Mouse (Mus musculus) limb, embryonic 14.5 days (tissue): Measurements from ENCODE around the gene Ttll7. TPM values are rescaled to one million over a fixed set of nuclear protein-coding genes. Genes with fewer than 3 reads are reported as not detected.

Experiments used
- ATAC-seq: fragments of 200-750 bp; cut with Nextera tagmentation; 2 replicates; pipeline ENCODE4 v1.8.0; 2017; ENCODE audit warnings: low read depth, moderate number of reproducible peaks, moderate TSS enrichment; ENCODE audit not compliant: low FRiP score
- DNase-seq: peaks from one replicate; pipeline ENCODE4 v3.0.0-alpha.2; 2015; ENCODE audit warnings: low spot score
- H3K27ac ChIP-seq: fragments of 300-500 bp; sonication (generic); replicated peaks from 2 replicates; pipeline ENCODE4 v1.5.1; 2014; ENCODE audit warnings: low read depth, mild to moderate bottlenecking, low read length, moderate library complexity, mixed read lengths
- H3K27me3 ChIP-seq: fragments of 300-500 bp; sonication (generic); 2 replicates; pipeline ENCODE4 v1.6.1; 2014; ENCODE audit warnings: low read length, mixed read lengths; ENCODE audit not compliant: control insufficient read depth, insufficient read depth
- H3K36me3 ChIP-seq: fragments of 300-500 bp; sonication (generic); 2 replicates; pipeline ENCODE4 v1.6.1; 2014; ENCODE audit warnings: mild to moderate bottlenecking, low read length, moderate library complexity, mixed read lengths; ENCODE audit not compliant: control insufficient read depth, insufficient read depth
- H3K4me1 ChIP-seq: fragments of 300-500 bp; sonication (generic); 2 replicates; pipeline ENCODE4 v1.6.1; 2014; ENCODE audit warnings: antibody characterized with exemption, low read length, mixed read lengths; ENCODE audit not compliant: control insufficient read depth, insufficient read depth
- H3K4me2 ChIP-seq: fragments of 300-500 bp; sonication (generic); replicated peaks from 2 replicates; pipeline ENCODE4 v1.6.1; 2014; ENCODE audit warnings: low read depth, mild to moderate bottlenecking, low read length, moderate library complexity; ENCODE audit not compliant: severe bottlenecking
- H3K4me3 ChIP-seq: fragments of 300-500 bp; sonication (generic); replicated peaks from 2 replicates; pipeline ENCODE4 v1.5.1; 2014; ENCODE audit warnings: low read length
- H3K9ac ChIP-seq: fragments of 300-500 bp; sonication (generic); 2 replicates; pipeline ENCODE4 v1.6.1; 2014; ENCODE audit warnings: mild to moderate bottlenecking, low read depth, low read length, moderate library complexity; ENCODE audit not compliant: severe bottlenecking
- H3K9me3 ChIP-seq: fragments of 300-500 bp; sonication (generic); 2 replicates; pipeline ENCODE4 v1.6.1; 2016; ENCODE audit warnings: low read length; ENCODE audit not compliant: control insufficient read depth
- POLR2A ChIP-seq: fragments of 200-500 bp; IDR thresholded peaks from 2 replicates; pipeline ENCODE4 v1.8.0; 2012; ENCODE audit warnings: inconsistent platforms, mild to moderate bottlenecking, moderate library complexity, borderline replicate concordance; ENCODE audit not compliant: insufficient read depth, insufficient read length; ENCODE audit errors: extremely low read depth
- WGBS: fragments of 180-500 bp; shearing (Covaris S2); extraction: QIAGEN DNeasy Blood & Tissue Kit; methylation state at CpG from one replicate; pipeline ENCODE4 v1.1.7; 2014; 5-methylcytosine and 5-hydroxymethylcytosine counted together
- polyA plus RNA-seq, 2 experiments: library from polyadenylated mRNA; depleted of rRNA in 1 of 2; stranded (reverse) in 1 of 2; unstranded in 1 of 2; fragments of >200 nt; fragmentation: Nextera tagmentation in 1 of 2; extraction: Ambion mirVana in 1 of 2; gene quantifications; 2 replicates each; pipeline versions ENCODE4 v1.2.1 to v1.2.3; 2012 to 2014

The Ttll7 gene
- polyA plus RNA-seq, 2 experiments = 1.4 to 1.7 TPM

DNA sequence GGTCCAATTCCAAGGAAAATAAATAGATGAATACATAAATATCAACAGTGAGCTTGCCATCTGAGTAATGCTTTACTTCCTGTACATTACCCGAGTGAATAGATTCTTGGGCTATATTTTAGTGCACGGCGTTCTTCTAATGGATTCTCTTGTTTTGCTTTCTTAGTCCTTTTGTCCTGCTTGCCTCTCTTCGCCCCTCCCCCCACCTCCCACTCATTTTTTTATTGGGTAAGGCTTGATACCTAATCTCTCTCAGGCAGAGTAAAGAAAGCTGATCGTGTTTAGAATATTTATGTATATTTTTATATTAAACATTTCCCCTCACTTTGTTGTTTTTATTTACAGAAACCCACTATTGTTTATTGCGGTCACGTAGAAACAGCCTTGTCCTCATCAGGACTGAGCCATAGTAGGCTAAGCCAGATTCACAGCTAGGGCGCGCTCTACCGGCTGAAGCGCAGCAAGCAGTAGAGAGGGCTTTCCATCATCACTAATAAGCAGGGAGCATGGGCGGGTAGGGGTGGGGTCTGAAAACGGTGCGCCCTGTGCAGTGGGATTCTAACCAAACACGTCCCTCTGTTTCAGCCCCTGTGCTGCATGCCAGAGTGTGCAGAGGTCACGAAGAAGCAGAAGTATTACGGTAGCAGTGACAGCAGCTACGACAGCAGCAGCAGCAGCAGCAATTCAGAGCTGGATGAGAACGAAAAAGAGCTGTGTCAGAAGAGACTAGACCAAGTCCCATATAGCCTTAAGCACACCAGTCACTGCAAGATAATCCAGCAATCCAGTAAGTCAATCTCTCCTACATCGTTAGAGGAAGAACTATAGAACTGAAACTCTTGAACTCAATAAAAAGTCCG, 87.5 kb downstream of the Ttll7 start:
- Histone ChIP-seq H3K4me1 (no peaks in the 10 kb centered on the region), H3K9ac (no peak overlapping the region), H3K4me2 (no peak overlapping the region; the same call in 1 of the 2 replicates), H3K36me3 (no peaks in the 10 kb centered on the region), H3K9me3 (no peaks in the 10 kb centered on the region), H3K27ac (no peak overlapping the region), H3K4me3 (no peak overlapping the region), H3K27me3 (no peaks in the 10 kb centered on the region)
- WGBS = 34% methylated on average over 21 of the region's 21 CpGs
- DNase-seq = peak; percentile 42
- TF ChIP-seq POLR2A = no peak
- 0 out of 2 replicates have a peak, but pooled peaks have one; percentile 57 for ATAC-seq

DNA sequence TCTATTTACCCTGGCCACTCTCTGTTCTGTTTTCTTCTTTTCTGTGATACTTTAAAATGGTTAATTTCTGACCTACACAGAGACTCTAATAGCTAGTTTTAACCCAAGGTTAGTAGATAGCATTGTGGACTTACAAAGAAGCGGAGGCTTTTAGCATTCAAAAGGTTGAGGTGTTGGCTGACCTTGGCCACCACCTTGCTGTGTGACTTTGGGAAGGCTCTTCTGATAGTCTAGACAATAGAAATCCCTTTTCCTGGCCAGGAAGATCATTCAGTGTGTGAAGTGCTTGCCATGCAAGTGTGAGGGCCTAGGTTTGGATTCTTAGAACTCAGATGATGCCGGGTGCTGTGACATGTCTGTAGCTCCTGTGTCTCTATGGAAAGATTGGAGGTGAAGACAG, 90.9 kb downstream of the Ttll7 start:
- ATAC-seq = no peak
- H3K4me1 ChIP-seq = no peaks in the 10 kb centered on the region
- no peaks in the 10 kb centered on the region for H3K27me3 ChIP-seq
- no peak overlapping the region for H3K27ac ChIP-seq
- WGBS = 94% methylated on average over 2 of the region's 2 CpGs
- no peak overlapping the region for H3K4me3 ChIP-seq
- no peaks in the 10 kb centered on the region for H3K9me3 ChIP-seq
- no peak for TF ChIP-seq POLR2A
- H3K36me3 ChIP-seq = no peaks in the 10 kb centered on the region
- no peak overlapping the region for H3K4me2 ChIP-seq
- no peak overlapping the region for H3K9ac ChIP-seq
- DNase-seq = no peak

DNA sequence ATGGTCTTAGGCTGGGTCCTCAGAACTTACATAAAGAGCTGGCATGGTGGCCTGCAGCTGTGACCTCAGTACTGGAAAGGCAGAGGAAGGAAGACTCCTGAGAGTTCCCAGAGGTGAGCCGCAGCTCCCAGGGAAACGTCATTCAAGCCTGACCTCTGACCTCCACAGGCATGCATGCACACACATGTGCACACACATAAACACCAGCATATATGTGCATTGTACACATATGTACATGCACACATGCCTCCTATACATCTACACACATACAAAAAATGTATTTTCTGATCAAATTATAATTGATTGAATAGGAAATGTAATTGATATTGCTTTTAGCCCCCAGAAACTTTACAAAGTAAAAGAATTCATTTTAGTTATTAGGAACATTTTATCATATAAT, 93.2 kb downstream of the Ttll7 start:
- Histone ChIP-seq H3K36me3 (no peaks in the 10 kb centered on the region), H3K27me3 (no peaks in the 10 kb centered on the region), H3K4me3 (no peak overlapping the region), H3K4me2 (no peak overlapping the region), H3K27ac (no peak overlapping the region), H3K9ac (no peak overlapping the region), H3K4me1 (no peaks in the 10 kb centered on the region), H3K9me3 (no peaks in the 10 kb centered on the region)
- no peak for ATAC-seq
- TF ChIP-seq POLR2A = no peak
- 24% methylated on average over 2 of the region's 2 CpGs for WGBS
- DNase-seq = no peak

DNA sequence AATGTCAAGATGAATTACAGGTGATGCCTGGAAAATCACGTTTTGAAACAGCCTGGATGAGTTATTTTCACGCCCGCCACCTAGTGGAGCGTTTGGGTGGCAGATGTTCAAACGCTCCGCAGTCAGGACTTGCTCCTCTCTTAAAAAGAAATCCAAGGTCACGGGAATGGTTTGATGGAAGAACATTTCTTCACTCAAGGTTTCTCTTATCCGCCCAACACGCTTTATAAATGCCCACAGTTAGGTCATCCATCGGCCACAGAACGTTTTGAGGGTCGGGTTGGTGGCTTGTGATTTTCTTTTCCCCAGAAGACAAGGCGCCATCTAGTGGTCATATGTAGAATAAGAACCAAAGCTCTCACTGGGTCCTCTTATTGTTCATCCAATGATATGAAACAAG, 93.7 kb downstream of the Ttll7 start:
- no peaks in the 10 kb centered on the region for H3K4me1 ChIP-seq
- DNase-seq (peak; percentile 81), ATAC-seq (no peak)
- peak overlapping the region; percentile 61 for H3K4me2 ChIP-seq
- H3K4me3 ChIP-seq = peak overlapping the region; percentile 38
- WGBS = under 1% methylated on average over 13 of the region's 13 CpGs
- TF ChIP-seq POLR2A = no peak
- H3K36me3 ChIP-seq = no peaks in the 10 kb centered on the region
- no peaks in the 10 kb centered on the region for H3K27me3 ChIP-seq
- H3K27ac ChIP-seq = no peak overlapping the region
- H3K9ac ChIP-seq = 0 out of 2 replicates have a peak overlapping the region, but pooled peaks have one; percentile 22
- H3K9me3 ChIP-seq = no peaks in the 10 kb centered on the region

DNA sequence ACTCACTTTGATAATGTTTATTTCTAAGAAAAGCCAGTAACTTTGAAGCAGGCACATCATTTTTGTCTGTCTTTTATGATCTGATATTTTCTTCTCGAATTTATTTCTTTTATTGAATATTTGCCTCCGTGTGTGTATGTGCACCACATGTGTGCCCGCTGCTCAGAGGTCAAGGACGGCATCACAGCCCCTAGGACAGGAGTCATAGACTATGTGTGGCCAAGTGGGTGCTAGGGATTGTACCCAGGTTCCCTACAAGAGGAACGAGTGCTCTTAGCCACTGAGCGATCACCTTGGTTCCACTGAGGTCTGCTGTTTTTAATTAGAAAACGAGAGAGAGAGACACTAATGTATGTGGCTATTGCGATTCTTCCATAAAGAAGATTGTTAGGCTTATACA, 94.5 kb downstream of the Ttll7 start:
- 69% methylated on average over 8 of the region's 8 CpGs for WGBS
- DNase-seq = no peak
- H3K27ac ChIP-seq = no peak overlapping the region
- ATAC-seq = no peak
- no peak overlapping the region for H3K9ac ChIP-seq
- no peak overlapping the region for H3K4me3 ChIP-seq
- no peaks in the 10 kb centered on the region for H3K36me3 ChIP-seq
- no peak overlapping the region for H3K4me2 ChIP-seq
- TF ChIP-seq POLR2A = no peak
- no peaks in the 10 kb centered on the region for H3K4me1 ChIP-seq
- H3K27me3 ChIP-seq = no peaks in the 10 kb centered on the region
- H3K9me3 ChIP-seq = no peaks in the 10 kb centered on the region
